Mouse (Mus musculus) brain, embryonic 14.5 days (tissue): ENCODE results near the gene Olfr69.

Source experiments
- CTCF ChIP-seq: fragments of 200-500 bp; IDR thresholded peaks from 2 replicates; pipeline ENCODE4 v1.5.1; 2012; ENCODE audit warnings: inconsistent platforms, mild to moderate bottlenecking, moderate library complexity, borderline replicate concordance; ENCODE audit not compliant: insufficient read depth, insufficient read length; ENCODE audit errors: extremely low read depth
- POLR2A ChIP-seq: fragments of 200-500 bp; IDR thresholded peaks from 2 replicates; pipeline ENCODE4 v1.6.1; 2012; ENCODE audit warnings: mild to moderate bottlenecking, inconsistent platforms, borderline replicate concordance; ENCODE audit not compliant: poor library complexity, insufficient read depth, insufficient read length, severe bottlenecking; ENCODE audit errors: extremely low read depth

DNA sequence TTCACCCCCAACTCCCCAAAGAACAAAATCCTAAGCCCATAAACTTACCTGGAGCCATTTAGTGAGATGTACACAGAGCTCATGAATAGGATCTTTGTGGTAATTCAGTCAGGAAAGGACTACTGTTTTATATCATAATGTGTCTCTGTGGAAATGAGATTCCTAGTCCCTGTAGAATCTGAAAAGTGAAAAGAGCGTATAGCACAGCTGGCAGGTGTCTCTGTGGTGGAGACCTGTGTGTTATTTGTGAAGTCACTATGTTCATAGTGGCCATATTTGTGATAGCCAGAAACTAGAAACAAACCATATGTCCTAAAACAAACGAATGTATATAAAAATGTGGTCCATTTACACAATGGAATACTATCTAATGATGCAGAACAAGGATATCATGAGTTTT, at the start of gene Olfr69:
- TF ChIP-seq POLR2A (no peak), CTCF (no peak)
